Mouse (Mus musculus) B cell, adult 2 months (primary cell): ENCODE measurements around the gene Ttc28.

Source experiments
- DNase-seq, 2 experiments: peaks; one replicate each; pipeline ENCODE4 v3.0.0; 2022

Gene Ttc28

DNA sequence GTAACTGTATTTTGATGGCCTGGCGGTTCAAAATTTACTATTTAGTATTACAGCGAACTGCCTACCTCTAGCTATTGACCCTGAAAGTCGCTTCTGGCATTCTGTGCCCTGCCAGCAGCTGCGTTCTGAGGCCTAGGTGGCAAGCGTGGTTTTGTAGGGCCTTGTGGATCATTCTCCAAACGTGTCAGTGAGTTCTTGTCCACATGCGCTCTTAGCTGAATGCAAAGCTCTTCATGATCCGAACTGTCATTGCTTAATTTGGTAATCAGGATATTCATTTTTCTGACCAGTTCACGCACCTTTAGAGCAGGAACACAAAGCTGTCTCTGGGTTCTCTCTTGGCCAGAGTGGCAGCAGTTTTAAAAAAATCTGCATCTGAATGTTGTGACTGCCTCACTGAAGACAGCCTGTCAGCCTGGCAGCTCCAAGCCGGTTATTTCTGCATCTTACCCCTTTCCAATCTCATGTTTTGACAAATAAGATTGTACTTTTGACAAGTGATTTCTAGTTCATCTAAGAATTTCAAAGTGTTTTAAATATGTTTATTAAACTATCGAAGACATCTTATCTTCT lies 88.0 kb downstream of the Ttc28 start:
- no peak for DNase-seq

DNA sequence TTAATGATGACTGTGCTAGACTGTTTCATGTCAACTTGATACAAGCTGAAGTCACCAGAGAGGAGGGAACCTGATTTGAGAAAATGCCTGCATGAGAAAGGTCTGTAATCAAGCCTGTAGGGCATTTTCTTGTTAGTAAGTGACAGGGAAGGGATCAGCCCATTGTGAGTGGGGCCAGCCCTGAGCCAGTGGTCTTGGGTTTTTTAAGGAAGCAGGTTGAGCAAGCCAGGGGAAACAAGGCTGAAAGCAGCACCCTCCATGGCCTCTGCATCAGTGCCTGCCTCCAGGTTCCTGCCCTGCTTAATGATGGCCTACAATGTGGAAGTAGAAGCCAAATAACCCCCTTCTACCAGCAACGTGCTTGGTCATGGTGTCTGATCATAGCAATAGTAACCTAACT lies 89.0 kb downstream of the Ttc28 start:
- DNase-seq, result peak; percentile 15 to 20

GRCm38 (mm10) chr5:110970162-110970780 lies 90.7 kb downstream of the Ttc28 start:
- peak; percentile 68 to 72 for DNase-seq

DNA sequence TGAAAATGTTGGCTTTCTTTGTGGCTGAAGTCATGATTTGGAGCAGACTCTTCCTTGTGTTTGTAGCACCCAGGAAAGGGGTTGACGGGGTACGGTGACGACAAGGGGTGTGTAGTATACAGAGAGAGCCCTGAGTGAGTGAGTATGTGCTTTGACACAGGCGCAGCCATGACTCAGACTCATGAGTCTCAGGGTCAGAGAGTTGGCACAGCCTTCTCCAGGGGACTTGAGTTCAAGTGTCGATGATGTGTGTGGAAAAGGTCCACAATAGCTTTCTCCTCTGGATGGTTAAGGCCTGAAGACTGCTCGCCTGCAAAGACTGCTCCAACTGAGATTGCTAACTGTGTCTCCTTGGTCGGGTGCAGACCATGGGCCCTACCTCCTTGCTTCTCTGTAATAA lies 97.1 kb downstream of the Ttc28 start:
- DNase-seq, result no peak

GRCm38 (mm10) chr5:110977796-110978195 lies 98.2 kb downstream of the Ttc28 start:
- no peak for DNase-seq

DNA sequence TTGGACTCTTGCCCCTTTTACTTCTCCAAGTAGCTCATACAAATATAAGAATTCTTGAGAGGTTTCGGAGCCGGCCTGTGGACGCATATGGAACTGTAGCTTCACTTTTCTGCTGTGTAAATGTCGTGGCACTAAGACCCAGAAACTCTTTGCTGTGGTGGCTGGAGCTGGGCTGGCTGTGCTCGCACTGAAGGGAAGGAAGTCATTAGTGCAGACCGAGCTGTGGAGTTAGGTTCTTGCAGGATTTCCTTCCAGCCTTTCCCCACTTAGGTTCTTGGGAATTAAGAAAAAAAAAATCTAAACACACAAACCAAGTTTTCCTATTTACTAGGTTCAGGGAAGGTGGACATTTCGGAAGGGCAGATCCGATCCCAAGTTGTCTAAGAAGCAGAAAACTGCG lies 98.9 kb downstream of the Ttc28 start:
- DNase-seq, result peak; percentile 71 to 79

GRCm38 (mm10) chr5:110979011-110979860 lies 99.6 kb downstream of the Ttc28 start:
- DNase-seq, result peak; percentile 58 to 69

GRCm38 (mm10) chr5:110979861-110980346 lies 100.3 kb downstream of the Ttc28 start:
- peak; percentile 65 to 66 for DNase-seq

GRCm38 (mm10) chr5:110980576-110980975 lies 101.0 kb downstream of the Ttc28 start:
- no peak for DNase-seq

DNA sequence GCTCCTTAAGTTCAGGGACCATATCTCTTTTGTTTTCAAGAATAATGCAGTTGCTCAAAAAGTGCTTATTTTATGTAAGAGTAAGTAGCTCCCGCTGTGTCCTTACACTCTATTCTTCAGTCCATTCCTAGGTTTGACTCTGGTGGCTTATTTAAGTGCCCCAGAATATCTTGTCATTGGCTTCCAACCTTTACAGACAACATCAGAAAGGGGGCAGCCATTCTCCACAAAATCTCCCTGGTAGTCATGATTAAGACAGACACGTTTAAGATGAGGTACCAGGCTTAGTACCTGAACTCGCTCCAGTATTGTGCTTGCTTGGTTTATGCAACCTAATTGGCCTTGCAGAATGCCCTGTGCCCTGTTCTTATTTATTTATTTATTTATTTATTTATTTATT lies 102.8 kb downstream of the Ttc28 start:
- peak in 1 of 2 experiments; percentile 22 for DNase-seq

GRCm38 (mm10) chr5:110984136-110984681 lies 104.6 kb downstream of the Ttc28 start:
- no peak for DNase-seq

GRCm38 (mm10) chr5:110996835-110997539 lies 117.4 kb downstream of the Ttc28 start:
- DNase-seq, result no peak

DNA sequence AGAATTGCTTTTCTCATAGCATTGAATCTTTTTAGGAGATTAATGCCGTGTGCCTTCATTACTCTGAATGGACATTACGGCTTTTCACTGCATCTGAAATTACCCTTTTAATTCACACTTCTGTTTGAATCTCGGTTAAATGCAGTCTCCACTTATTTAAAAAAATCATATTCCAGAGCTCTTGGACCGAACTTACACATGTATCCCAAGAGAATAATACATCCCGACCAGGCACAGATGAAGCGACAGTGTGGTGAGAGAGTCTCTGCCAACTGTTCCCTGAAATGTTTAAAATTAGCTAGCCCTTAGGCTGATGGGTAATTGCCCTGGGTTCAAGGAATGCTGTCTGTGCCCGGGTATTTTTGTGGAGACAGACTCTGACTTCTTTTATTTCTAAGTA lies 118.1 kb downstream of the Ttc28 start:
- no peak for DNase-seq

DNA sequence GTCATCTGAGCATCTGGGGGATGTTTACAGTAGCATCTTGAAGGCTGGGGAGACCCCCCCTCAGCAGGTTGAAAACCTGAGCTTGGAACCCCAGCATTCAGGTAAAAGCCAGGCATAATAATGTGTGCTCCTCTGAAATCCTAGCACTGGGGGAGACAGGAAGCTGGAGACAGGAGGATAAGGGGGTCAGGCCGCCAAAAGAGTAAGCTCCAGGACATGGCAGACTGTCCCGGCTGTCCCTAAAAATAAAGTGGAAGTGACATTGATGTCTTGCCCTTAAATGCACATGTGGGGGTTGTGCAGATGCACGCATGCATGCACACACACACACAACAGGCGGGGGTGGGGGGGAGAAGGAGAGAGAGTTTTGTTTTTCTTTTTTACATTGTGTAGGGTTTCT lies 118.7 kb downstream of the Ttc28 start:
- no peak for DNase-seq

GRCm38 (mm10) chr5:111000953-111001352 lies 121.3 kb downstream of the Ttc28 start:
- no peak for DNase-seq

- no peak for DNase-seq
These were observed 123.6 kb downstream of the Ttc28 start for GRCm38 (mm10) chr5:111003220-111003619.

DNA sequence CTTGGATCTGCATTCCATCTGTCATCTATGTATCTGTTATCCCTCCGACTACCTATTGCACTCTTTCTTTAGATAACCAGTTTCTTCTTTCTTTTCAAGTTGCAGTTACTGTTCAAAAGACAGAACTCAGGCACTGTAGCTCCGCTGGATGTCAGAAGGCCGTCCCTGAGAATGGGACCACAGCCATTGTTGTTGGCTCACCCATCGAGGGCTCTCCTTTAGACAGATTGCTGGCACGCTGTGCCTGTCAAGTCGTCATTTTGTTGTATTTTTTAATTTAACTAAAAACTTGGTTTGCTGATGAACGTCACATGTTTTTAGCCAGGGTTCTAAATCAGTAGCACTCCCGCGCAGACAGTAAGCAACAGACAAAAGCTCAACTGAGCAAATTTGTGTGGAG lies 124.1 kb downstream of the Ttc28 start:
- no peak for DNase-seq

DNA sequence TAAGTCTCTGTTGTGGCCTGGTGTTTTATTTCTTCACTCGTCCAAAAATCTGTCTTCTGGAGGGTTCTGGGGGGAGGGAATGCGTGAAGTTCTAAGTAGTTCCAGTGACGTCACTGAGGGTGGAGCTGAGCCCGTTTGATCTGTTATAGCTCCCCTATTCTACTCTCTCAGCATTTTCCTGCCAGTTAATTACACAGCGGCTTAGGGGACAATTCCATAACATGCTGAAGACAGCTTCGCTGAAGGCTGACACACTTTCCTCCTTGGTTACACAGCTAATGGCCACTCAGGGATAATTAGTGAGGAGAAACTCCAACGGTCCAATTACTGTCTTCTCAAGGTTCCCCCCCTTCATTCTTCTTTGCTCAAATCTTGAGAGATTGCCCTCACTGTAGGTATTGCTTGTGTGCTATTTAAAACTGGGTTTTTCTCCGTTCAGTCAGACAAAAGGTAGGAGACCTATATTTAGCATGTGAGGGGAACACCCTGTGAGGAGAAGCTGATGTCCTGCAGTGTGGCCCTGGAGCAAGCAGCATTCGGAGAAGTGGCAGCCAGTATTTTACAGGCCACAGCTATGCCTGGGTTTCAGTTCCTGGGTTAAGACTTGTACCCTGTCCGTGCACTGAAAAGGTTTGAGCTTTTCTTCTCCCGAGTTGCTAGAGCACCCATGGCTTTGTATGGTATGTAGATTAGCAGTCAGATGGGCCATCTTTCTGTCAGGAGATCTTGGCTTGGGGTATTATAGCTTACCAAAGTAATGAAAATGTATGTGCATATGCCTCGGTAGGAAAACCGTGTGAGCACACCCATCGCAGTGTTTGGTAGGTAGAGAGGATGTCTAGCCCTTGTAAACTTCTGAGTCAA lies 126.9 kb downstream of the Ttc28 start:
- DNase-seq, result no peak

DNA sequence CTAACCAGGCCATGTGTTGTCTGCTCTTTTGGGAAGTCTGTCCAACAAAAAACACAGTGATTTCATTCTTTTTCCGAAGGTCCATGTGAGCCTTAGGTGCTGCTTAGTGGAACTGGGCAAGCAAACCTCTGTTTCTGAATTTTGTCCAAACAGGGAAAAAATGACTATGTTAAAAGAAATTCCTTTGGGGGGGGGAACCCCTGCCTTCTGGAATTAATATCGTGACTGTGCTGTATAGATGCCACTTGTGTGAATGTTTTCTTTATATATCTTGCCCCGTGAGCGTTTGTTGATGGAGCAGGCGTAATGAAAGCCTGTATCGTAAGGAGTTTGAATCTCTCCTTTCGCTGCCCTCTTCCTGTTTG lies 127.5 kb downstream of the Ttc28 start:
- DNase-seq, result no peak

DNA sequence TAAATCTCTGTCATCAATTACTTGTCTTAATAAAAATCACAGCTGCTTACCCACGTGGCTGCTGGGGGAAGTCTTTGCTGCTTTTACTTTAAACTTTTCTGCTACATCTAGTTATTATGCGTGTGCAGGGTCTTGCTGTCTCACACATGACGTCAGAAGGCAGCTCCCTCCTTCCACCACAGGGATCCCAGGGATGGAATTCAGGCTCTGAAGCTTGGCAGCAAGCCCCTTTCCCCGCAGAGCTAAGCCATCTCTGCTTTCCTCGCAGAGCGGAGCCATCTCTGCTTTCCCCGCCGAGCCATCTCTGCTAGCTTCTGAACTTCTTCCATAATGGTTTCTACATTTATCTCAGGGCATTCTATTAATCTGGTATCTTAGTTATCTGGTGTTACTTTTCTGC lies 128.3 kb downstream of the Ttc28 start:
- no peak for DNase-seq

DNA sequence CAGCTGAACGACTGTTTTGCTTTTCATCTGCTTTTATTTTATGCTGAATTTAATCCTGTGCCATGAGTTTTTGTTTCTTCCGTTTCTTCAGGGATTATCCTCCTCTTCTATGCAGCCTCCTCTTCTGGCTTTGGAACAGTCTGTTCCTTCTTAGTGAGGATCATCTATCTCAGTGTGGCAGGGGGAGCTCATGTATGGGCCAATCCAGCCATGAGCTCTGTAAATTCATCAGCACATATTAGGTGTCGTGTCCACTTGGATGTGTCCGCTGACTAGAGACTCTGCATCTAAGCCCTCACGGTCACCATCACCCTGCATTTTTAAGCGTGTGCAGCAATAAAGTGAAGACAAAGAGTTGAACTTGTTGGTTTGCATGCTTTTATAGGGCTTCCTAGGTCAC lies 128.8 kb downstream of the Ttc28 start:
- no peak for DNase-seq

DNA sequence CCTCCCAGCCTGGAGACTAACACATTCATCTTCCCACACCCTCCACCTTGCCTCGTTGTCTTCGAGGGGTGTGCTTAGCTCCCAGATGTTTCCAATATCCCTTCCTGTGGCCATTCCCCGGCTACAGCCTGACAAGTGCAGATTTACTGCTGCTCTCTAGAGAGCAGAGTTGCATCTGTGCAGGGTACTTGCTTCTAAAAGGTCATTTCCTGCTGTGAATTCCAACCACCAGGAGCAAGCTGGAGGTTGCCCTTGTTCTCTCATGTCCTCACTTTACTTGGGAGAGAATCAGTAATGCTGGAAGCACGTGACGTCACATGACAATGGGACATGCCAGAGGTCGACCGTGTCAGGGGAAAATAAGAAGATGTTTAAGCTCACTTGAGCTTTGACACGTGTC lies 131.7 kb downstream of the Ttc28 start:
- no peak for DNase-seq
